Mouse (Mus musculus): ENCODE data around the gene Ank3. TPM values are rescaled to one million over a fixed set of nuclear protein-coding genes. Genes with fewer than 3 reads are reported as not detected.

Gene Ank3
- total RNA-seq, 2 experiments from 2014 or later = 84.5 to 114 TPM

DNA sequence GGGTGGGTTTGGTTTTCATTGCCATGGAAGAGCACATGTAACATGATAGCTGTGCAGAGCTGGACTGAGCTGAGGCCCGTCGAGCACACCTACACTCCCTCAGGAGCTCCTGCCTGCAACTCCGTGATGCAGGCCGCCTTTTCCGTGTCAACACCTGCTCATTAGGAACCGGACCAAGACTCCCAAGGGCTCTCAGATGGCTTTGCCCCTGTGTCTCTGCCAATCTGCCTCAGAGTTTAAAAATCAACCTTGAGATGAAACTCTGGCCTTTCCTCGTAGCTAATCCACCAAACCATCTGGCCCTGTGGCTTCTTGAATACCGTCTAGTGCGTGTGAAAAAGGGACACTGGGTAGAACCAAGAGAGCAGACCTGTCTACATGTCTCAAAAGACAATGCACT lies 297.4 kb downstream of the Ank3 start:
- intact Hi-C loops (cut with DNase I) = no loop called here
- no peak for DNase-seq

DNA sequence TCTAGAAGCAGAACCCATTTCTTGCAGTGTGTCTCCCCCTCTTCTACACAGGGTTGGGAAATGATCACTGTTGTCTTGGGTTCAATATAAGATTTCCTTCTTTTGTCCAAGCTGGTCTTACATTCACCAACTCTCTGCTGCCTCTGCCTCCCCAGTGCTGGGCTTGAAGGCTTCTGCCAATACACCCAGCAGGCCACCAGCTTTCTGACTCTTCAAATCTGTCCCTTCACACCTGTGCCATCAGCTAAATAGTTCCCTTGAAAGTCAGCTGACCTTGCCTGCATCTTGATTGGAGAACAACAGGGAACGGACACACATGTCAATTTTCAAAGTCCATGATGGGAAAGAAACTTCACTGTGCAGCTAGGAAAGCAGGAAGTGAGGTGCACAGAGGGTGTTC lies 300.1 kb downstream of the Ank3 start:
- intact Hi-C loops (cut with DNase I) = no loop called here
- no peak for DNase-seq

DNA sequence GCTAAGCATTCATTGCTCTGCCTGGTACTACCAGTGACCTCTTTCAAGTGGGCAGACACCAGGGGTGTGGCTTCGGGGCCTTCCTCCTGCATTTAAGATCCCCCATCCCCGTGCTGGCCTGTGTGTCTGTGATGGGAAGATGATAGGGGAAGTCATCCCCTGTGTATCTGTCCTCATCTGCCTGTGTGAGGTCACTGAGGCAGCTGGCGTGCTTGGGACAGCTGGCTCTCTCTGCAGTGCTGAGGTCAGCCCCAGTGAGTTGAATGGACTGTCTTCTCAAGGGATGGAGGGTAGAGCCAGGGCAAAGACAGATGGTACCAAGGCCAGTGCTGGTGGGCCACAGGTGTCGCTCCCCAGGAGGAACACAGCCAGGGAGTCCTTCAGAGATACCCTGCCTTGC lies 302.7 kb downstream of the Ank3 start:
- DNase-seq = peak in 1 of 2 experiments; percentile 6
- intact Hi-C loops (cut with DNase I) = no loop called here

DNA sequence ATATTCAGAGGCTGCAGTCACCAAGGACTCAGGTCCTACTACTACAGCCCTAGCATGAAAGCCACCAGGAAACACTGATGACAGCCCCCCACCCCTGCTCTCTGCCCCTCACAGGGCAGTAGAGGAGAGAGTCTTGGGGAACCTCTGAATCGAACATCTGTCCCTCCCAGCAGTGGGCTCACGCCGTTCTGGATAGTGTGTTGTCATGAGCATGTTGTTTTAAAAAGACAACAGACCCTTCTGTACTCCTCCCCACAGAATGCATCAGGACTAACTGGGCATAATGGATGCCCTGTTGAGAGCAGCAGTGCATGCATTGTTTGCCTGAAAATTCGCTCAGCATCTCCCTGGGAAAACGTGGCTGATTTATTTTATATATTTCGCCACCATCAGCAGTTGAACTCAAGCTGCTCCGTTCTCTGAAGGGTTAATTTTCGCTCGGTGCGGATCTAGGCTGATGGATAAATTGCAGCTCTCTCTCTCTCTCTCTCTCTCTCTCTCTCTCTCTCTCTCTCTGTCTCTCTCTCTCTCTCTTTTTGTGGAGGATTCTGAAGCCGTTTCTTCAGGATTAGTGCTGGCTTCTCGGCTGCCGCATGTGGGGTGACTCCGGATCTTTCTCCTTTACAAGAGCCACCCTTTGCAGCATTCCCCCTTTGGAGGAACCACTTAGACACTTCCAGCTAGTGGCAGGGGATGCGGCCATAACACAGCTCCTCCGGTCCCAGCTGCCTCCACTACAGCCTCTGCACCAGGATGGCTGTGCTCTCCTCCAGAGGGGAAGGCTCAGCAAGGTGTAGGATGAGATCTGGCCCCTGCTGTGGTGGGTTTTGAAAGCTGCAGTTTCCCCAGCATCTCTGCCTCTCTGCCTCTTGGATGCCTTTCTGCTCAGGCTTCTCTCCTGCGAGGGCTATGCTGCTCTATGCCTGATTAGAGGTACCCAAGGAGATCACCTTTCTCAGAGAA lies 307.5 kb downstream of the Ank3 start:
- intact Hi-C loops (cut with DNase I) = no loop called here
- no peak for DNase-seq

DNA sequence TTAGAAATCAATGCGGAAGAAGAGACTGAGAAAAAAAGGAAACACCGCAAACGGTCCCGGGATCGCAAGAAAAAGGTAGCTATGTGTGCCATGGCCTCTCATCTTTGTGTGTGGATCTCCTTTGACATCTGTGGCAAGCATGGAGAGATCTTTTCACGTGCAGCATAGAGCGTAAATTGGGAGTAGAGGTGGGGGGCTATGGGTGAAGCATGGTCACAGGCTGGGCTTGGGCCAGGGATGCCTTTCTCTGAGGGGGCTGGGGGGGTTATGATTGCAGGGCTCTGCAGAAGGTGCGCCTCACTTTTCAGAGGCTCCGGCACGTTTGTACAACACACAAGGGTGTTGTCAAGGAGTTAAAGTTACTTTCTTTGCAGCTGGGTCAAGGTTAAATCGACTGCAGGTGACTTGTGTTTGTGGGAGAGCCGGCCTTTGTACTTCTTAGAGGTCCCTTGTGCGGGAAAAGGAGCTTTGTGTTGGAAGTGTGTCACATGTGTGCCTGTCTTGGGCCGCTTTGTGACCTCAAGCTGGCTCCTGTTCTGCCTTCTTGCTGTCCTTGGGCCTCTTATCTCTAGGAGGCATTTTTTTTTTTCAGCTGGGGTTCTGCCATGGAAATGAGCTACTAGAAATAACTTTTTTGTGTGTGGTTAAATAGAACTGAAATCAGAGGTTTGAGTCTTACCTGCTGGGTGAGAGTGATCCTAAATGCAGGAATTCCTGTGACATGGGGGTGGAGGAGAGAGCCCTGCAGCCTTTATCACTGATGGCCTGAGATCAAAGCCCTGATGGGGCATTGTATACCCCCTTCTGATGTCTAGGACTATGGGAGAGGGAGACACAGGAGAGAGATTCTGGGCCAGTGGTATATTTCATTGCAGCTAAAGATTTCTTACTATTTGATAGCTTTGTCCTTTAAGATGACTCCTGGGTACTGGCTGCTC lies 308.5 kb downstream of the Ank3 start:
- no peak for DNase-seq
- intact Hi-C loops (cut with DNase I) = no loop called here

DNA sequence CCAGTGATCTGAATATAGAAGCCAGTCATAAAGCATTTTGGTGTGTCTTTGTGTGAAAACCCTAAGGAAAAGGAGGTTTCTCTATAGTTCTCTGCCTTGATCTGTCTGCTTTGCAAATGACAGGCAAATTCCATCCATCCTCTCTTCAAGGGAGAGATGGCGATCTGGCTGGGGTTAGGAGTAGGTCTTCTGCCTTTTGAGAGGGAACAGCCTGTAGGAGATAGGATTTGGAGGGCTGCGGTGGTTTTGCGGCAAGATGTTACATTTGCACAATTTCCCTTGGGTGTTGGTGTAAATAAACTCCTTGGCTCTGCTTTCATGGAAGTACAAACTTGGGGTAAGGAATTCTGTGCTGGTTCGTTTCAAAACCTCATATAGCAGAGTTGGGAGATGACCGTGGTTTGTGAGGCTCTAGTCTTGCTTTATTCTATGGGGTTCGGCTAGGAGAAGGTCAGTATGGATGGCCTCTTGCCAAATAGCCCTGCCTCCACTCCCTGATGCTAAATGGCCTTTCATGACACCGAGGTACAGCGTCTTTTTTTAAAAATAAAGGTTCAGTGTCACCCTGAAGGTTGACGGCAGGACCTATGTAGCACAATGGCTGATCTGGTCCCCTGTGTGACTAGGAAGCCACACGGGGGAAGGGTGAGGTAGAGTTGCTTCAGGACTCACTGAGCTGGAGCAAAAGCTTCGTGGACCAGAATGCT lies 309.4 kb downstream of the Ank3 start:
- no peak for DNase-seq
- intact Hi-C loops (cut with DNase I) = no loop called here

DNA sequence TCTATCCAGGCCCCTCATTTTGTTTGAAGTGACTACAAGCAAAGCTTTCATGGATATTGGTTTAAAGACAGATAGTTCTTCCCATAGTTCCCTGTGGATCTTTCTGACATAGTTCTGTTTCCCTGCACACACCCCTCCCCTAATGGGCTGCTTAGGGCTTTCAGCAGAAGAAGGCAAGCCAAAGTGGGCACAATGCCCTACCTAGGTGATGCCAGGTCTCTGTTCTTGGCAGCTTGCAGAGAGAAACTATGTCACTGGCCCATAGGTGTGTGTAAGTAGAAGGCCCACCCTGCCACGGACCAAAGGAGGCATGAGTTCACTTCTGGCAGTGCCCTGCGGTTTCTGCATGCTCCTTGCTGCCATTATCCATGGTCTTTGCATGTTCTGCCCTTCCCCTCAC lies 311.1 kb downstream of the Ank3 start:
- intact Hi-C loops (cut with DNase I) = loop anchor here (5.0 kb wide), 1 partner anchor 37 kb away; no protein-coding TSS in a partner anchor

DNA sequence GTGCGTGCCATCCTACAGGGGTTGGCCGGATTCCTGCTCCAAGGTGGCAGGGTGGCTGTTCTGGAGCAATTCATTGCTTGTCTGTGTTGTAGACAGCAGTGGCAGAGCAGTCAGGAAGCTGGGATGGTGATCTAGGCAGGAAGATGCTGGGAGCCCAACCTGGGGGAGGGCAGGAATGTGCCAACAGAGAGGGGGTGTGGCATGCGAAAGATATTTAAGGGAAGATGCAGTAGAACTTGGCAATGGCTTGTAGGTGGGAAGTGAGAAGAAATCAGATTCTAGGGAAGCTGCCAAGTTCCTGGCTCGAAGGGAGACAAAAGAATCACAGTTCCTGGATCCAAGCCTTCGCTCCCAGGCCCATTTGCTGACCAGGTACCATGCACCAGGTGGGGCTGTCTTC lies 312.2 kb downstream of the Ank3 start:
- intact Hi-C loops (cut with DNase I) = loop anchor here (5.0 kb wide), 1 partner anchor 39 kb away; no protein-coding TSS in a partner anchor
- DNase-seq = no peak

More for the DNA sequence above, 311.1 kb downstream of the Ank3 start:
- no peak for DNase-seq

DNA sequence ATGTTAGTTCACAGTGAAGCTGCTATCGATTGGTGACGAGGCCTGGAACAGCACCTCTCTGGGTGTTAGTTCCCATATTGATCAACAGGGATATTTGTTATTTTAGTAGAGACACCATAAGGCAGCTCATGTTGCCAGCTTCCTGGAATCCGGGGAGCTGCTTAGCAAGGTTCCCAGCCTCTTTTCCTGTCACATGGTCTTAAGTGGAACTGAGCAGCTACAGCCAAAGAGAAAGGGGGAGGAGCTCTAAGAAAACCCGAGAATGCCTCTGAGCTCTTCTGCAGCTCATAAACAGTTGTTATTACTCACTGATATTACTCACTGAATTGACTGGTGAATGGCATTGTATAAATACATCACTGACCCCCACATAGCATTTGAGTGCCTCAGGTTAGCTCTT lies 318.3 kb downstream of the Ank3 start:
- no peak for DNase-seq
- intact Hi-C loops (cut with DNase I) = no loop called here

DNA sequence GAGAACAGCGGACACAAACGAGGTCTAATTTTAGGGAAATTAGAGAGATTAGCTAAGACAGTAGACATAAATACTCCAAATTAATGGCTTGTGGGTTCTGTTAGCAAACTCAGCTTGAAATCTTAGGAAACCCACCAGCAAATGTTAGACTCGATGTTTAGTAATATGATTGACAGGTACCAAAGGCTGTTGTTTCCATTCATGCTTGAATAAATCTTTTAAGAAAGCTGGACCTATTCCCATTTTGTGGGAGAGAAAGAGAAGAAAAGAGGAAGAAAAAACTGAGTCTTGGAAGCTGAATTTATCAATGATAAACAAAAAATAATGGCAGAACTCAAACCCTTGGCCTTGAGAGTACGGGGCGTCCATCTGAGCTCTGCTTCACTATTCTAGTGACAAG lies 320.8 kb downstream of the Ank3 start:
- DNase-seq = no peak
- intact Hi-C loops (cut with DNase I) = no loop called here

DNA sequence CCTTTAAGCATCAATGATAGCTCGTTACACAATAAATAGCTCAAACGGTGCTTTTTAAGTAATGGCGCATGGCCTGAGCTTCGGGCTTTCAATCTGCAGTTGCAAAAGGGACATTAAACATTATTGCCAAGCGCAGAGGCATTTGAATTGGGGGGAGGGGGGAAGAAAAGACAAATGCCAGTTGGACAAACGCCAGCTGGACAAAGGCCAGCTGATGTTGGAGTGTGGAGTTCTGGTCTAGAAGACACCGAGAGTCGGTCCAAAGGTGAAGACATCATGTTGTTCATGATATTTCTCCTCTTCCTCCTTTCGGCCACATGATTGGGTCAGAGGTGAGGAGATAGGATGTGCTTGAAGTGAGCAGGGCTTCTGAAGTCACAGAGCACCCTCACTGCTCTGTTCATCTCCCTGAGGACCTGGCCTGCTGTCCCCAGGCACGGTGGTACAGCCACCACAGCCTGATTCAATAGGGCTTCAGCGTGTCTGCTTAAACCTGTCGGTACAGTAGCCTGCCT lies 321.4 kb downstream of the Ank3 start:
- DNase-seq = no peak
- intact Hi-C loops (cut with DNase I) = no loop called here

DNA sequence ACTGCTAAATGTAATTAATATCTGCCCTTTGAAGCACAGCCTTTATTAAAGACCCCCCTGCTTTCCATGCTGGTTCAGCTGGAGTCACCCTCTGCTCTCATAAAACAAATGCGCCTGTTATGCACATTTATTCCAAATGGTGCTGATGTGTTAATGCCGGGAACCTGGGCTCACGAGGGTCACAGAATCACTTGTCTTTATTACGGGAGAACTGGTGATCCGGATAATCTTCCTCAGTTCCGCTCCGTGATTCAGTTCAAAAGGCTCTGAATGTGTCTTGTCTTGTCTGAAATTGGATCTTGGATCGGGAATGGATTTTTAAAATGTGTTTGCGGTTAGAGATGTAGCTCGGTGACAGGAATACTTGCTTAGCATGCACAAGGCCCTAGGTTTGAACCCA lies 321.9 kb downstream of the Ank3 start:
- intact Hi-C loops (cut with DNase I) = no loop called here
- DNase-seq = no peak

DNA sequence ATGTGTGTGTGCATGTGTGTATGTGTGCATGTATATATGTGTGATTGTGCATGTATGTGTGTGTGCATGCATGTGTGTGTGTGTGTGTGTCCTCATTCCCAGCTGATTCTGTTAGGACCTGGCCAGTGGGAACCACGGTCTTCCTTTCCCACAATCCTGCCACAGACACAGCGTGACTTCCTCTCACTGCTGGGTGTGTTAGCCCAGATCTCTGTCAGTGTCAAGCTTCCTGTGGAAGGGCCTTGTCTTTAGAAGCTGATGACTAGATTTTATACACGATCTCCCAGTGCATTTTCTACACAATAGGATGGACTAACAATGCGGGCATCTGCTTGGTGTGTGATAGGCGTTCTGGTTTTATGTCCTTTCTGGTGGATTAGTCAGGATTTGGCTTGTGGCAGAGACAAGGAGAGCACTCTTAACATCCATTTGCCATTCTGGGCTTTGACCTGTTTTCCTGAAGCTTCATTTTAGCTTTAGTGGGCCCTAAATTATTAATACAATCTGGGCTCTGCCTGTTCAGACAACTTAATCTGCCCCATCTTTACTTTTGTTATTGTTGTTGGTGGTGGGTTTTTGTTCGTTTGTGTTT lies 322.4 kb downstream of the Ank3 start:
- DNase-seq = no peak
- intact Hi-C loops (cut with DNase I) = no loop called here

DNA sequence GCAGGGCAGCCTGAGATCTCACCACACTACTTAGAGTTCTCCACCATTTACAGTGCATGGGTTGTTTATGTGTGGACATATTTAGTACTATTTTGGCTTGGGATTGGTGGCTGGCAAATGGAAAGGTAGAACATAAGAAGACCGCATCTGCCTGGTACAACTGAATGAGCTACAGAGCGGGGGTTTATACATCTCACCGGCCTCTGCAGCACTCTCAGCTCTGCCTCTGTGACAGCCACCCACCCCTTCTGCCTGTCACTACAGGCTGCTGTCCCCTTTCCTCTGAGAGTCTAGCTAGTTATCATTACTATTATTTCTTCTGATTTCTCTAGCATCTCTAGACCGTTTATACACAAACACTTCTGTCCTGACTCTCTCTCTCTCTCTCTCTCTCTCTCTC lies 325.6 kb downstream of the Ank3 start:
- intact Hi-C loops (cut with DNase I) = no loop called here
- no peak for DNase-seq

DNA sequence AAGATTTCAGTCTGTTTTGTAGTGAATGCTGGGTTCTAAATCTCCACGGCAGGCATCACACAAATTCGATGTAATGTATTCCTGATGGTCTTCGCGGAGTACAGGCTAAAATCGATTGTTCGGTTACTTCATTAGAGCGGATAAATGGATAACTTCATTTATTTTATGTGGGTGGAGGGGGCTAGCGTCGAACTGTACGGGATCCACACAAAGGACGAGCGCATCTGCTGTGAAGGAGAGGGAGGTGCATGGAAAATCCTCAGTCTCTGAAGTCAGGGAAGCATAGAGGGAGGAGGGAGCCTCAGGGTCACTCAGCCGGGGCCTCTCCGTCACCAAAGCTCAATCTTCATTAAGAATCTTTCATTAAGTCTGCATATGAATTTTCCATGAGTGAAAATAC lies 326.5 kb downstream of the Ank3 start:
- intact Hi-C loops (cut with DNase I) = no loop called here
- no peak for DNase-seq

DNA sequence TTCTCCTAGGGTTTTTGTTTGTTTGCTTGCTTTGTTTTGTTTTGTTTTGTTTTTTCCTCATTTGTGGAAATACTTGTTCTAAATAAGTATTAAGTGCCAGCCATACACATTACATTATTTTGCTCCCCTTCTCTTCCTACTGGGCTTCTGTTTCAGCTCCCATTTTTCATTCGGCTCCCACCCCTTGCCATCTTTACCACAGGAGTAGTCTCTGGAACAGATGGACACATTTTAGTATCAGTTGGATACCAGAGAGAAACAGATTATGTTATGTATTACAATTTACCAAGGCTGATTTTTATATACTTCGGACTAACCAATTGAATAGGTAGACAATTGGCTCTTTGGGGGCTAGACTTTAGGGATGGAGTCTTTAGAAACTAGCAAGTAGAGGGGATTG lies 327.7 kb downstream of the Ank3 start:
- intact Hi-C loops (cut with DNase I) = no loop called here
- DNase-seq = no peak

DNA sequence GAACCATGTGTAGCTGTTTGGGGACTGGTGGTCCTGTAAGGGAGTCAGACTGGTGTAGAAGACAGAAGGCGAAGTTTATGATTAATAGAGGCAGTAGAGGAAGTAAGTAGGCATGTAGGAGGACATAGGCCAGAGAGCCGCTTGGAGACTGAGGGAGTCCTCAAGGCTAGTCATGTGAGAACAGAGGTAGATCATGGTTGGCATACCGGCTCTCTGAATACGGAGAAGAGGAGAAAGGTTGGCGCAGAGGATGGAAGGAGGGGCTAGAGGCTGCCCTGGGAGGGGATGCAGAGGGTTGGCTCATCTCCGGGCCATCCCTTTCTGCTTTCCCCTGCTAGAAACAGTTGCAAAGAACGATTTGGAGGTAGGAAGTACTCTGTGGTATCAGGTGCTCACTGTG lies 328.2 kb downstream of the Ank3 start:
- intact Hi-C loops (cut with DNase I) = no loop called here
- DNase-seq = no peak

DNA sequence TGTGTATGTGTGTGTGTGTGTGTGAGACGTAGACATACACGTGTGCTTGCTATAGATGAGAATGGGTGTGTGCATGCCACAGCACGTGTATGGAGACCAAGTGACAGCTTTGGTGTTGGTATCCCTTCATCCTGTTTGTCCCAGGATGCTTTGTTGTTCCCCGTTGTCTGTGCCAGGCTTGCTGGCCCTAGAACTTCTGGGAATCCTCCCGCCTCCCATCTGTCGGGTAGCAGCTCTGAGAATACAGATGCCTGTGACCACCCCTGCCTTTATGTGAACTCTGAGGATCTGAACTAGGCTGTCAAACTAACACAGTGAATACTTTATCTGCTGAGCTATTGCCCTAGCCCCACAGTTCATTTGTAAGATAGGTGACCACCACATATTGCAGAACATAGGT lies 330.3 kb downstream of the Ank3 start:
- intact Hi-C loops (cut with DNase I) = no loop called here
- DNase-seq = no peak

DNA sequence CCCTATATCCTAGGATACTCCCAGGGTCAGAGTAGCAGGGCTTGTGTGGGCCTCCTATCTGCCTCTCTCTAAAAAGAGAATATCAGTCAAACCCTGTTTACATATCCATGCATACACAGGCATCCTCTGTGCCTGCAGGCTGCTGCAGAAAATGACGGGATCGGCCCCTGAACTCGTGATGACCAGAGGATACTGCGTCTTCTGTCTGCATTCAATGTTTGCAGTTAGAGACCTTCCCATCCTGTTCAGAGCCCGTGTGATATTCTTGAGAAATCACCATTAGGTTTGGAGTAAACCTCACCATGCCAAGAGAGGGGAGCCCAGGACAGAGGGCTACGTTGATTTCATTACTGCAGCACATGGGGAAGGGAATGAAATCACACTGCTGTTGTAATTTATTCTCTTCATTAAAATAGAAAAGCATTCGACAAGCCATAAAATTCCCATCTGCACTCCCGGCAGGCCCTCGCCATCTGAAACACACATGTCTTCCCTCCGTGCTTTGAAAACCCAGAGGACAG lies 331.8 kb downstream of the Ank3 start:
- DNase-seq = no peak
- intact Hi-C loops (cut with DNase I) = no loop called here

DNA sequence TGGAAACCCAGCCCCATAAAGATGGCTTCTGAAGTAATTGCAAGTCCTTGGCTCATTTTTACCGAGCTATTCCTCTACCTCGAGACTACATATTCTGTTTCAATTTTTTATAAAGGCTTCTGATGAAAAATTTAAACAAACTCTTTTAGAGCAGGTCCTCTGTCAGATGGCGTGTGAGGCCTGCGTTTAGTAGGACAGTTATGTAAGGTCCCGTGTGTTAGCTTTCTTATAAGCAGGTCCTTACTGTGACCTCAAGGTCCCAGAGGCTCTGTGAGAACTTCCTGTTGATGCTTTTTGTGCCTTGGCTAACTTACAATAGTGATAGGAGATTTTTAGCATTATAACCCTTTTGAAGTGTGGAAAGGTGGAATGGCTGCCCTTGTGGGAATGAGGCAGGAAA lies 332.8 kb downstream of the Ank3 start:
- intact Hi-C loops (cut with DNase I) = no loop called here
- DNase-seq = no peak
